Mouse (Mus musculus) CD4-positive, CD25-positive, alpha-beta regulatory T cell, adult 4 months (primary cell): ENCODE measurements at regions not wholly inside any gene's neighbourhood (a gene's known extent, or its start where the extent isn't known, plus 50 kb on each side); places are given as distances from the start of the nearest gene placed in this dataset.
A peak's percentile ranks its signal among the peaks of the same experiment; 100 is the strongest.

Experiments used
- ATAC-seq: one replicate; pipeline ENCODE4 v1.8.0; 2017

GRCm38 (mm10) chr2:101371834-101372493 is 252.6 kb upstream of the Rag2 start:
- ATAC-seq = no peak

GRCm38 (mm10) chr2:101380595-101380994 is 243.9 kb upstream of the Rag2 start:
- no peak for ATAC-seq

GRCm38 (mm10) chr2:101415002-101415401 is 209.5 kb upstream of the Rag2 start:
- ATAC-seq = no peak

GRCm38 (mm10) chr2:101416702-101417101 is 207.8 kb upstream of the Rag2 start:
- no peak for ATAC-seq

GRCm38 (mm10) chr2:101433141-101433895 is 191.2 kb upstream of the Rag2 start:
- no peak for ATAC-seq

GRCm38 (mm10) chr2:101440231-101440630 is 184.3 kb upstream of the Rag2 start:
- no peak for ATAC-seq

- no peak for ATAC-seq
Observed at GRCm38 (mm10) chr2:101441081-101441630, 183.4 kb upstream of the Rag2 start.

- no peak for ATAC-seq
Observed at GRCm38 (mm10) chr2:101455591-101455990, 168.9 kb upstream of the Rag2 start.

GRCm38 (mm10) chr2:101458959-101459358 is 165.6 kb upstream of the Rag2 start:
- ATAC-seq = no peak

GRCm38 (mm10) chr2:101462450-101462849 is 162.1 kb upstream of the Rag2 start:
- ATAC-seq = no peak

GRCm38 (mm10) chr2:101464291-101465140 is 160.0 kb upstream of the Rag2 start:
- no peak for ATAC-seq

- no peak for ATAC-seq
Observed at GRCm38 (mm10) chr2:101470569-101471100, 153.9 kb upstream of the Rag2 start.

GRCm38 (mm10) chr2:101472449-101473115 is 151.9 kb upstream of the Rag2 start:
- peak; percentile 91 for ATAC-seq

- ATAC-seq = no peak
Observed at GRCm38 (mm10) chr2:101473116-101473485, 151.4 kb upstream of the Rag2 start.

GRCm38 (mm10) chr2:101476862-101477261 is 147.7 kb upstream of the Rag2 start:
- ATAC-seq = no peak

- no peak for ATAC-seq
Observed at GRCm38 (mm10) chr2:101490207-101490606, 134.3 kb upstream of the Rag2 start.

- no peak for ATAC-seq
Observed at GRCm38 (mm10) chr2:101491762-101492161, 132.8 kb upstream of the Rag2 start.

- ATAC-seq = no peak
Observed at GRCm38 (mm10) chr2:101508116-101508515, 116.4 kb upstream of the Rag2 start.
